In the genomic region with DNA sequence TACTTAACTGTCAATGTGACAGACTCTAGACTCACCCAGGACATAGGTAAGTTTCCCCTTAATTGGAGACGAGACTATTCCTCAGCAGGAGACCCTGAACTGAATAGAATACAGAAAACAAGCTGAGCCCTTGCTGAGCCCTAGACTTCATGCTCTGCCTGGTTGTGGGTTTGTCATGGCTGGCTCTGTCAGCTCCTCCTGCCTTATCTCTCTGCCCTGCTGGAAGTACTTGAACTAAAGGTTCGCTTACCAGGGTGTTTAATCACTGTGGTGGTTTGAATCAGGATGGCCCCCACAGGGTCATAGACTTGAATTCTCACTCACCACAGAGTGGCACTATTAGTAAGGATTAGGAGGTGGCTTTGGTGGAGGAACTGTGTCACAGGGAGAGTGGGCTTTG, we compare ENCODE assay signal across 21 mouse cellular contexts.
"Had no signal": no experiment of that assay in that cellular context is flagged by ENCODE, and none has a peak within 500 bp of the region (broad histone marks: within the 10 kb centered on the region; RNA-seq: fewer than 3 reads in every experiment).

No protein-coding gene starts in this region.

- H3K4me3 ChIP-seq: intestine, embryonic 15.5 days; kidney, embryonic 15.5 days; megakaryocyte, embryonic 14.5 days; neural tube, embryonic 12.5 days; neural tube, embryonic 15.5 days had no signal

- H3K4me2 ChIP-seq: intestine, embryonic 15.5 days; kidney, embryonic 15.5 days; lung, embryonic 14.5 days; midbrain, embryonic 11.5 days; neural tube, embryonic 12.5 days; neural tube, embryonic 15.5 days had no signal

- ATAC-seq: intestine, embryonic 15.5 days; liver, postnatal 0 days; lung, postnatal 0 days had no signal

- H3K36me3 ChIP-seq: intestine, embryonic 15.5 days; kidney, embryonic 15.5 days; neural tube, embryonic 12.5 days; neural tube, embryonic 15.5 days had no signal

- H3K4me1 ChIP-seq: intestine, embryonic 15.5 days had no signal

- H3K27me3 ChIP-seq: intestine, embryonic 15.5 days; kidney, embryonic 15.5 days; megakaryocyte, embryonic 14.5 days; neural tube, embryonic 12.5 days; neural tube, embryonic 15.5 days had no signal

- H3K9me3 ChIP-seq: intestine, embryonic 15.5 days; kidney, embryonic 15.5 days; neural tube, embryonic 12.5 days; neural tube, embryonic 15.5 days had no signal

- H3K9ac ChIP-seq: intestine, embryonic 15.5 days; kidney, embryonic 15.5 days; liver, embryonic 14.5 days; liver, postnatal 0 days; lung, embryonic 14.5 days; neural tube, embryonic 12.5 days; neural tube, embryonic 15.5 days had no signal

- DNase-seq: kidney, adult 11 months; kidney, adult 8-10 months; kidney, postnatal 10 days; kidney, postnatal 36 days; liver, postnatal 0 days; lung, embryonic 14.5 days; midbrain, embryonic 14.5 days; right cerebral cortex, adult 18-20 months; right cerebral cortex, postnatal 14 days; right cerebral cortex, postnatal 4 days; thymus, postnatal 14 days had no signal

- H3K27ac ChIP-seq: intestine, embryonic 15.5 days; kidney, embryonic 15.5 days; liver, embryonic 14.5 days; macrophage; neural tube, embryonic 12.5 days; neural tube, embryonic 15.5 days; stomach, postnatal 0 days had no signal
